17 mouse cellular contexts compared by ENCODE assay signal in genomic region chr10:128702328-128703007, GRCm38 (mm10). TPM values are rescaled to one million over a fixed set of nuclear protein-coding genes. Genes with fewer than 3 reads are reported as not detected.
DNase-seq lines count a peak whose midpoint lies in the region; ATAC-seq lines count a peak whose summit lies in the region.
"Had no signal": no experiment of that assay in that cellular context is flagged by ENCODE, and none has a peak within 500 bp of the region (broad histone marks: within the 10 kb centered on the region; RNA-seq: fewer than 3 reads in every experiment).

No protein-coding gene starts in this region.

- peaks cover 31% of the 10 kb centered on the region for H3K36me3 ChIP-seq in lung, embryonic 16.5 days (ENCODE audit: control insufficient read depth, insufficient read depth, low read length)
- H3K36me3 ChIP-seq in liver, embryonic 13.5 days, result peaks cover 58% of the 10 kb centered on the region

- H3K9me3 ChIP-seq in lung, embryonic 16.5 days (ENCODE audit: control insufficient read depth, low read length), result no peaks in the 10 kb centered on the region
- H3K9me3 ChIP-seq in liver, embryonic 13.5 days (replicated peaks), result no peaks in the 10 kb centered on the region
- H3K9me3 ChIP-seq: hindbrain, embryonic 10.5 days; intestine, embryonic 15.5 days; midbrain, embryonic 12.5 days had no signal

- DNase-seq in adrenal gland, adult 2 months, result peak; percentile 36
- DNase-seq in adrenal gland, postnatal 4 days (ENCODE audit: low spot score in 2 of 2), result no peak
- DNase-seq in lung, adult 18-20 months, result no peak
- DNase-seq in liver, embryonic 13.5 days, result no peak
- peak; percentile 71 for DNase-seq in testis, postnatal 10 days (ENCODE audit: low spot score)
- no peak for DNase-seq in layer of hippocampus, postnatal 10 days (ENCODE audit: low spot score in 2 of 2)
- DNase-seq: cerebellum, adult 9-11 months; heart, adult 2 months; kidney, postnatal 14 days; lung, postnatal 14 days; spleen, adult 18-20 months had no signal

- no peaks in the 10 kb centered on the region for H3K27me3 ChIP-seq in lung, embryonic 16.5 days (ENCODE audit: control insufficient read depth, insufficient read depth, low read depth, low read length)
- no peaks in the 10 kb centered on the region for H3K27me3 ChIP-seq in liver, embryonic 13.5 days
- H3K27me3 ChIP-seq: intestine, embryonic 15.5 days had no signal

- ATAC-seq in lung, embryonic 16.5 days (ENCODE audit: low read depth), result no peak
- ATAC-seq in liver, embryonic 13.5 days (ENCODE audit: low read depth), result no peak
- ATAC-seq in CD4-positive, CD25-positive, alpha-beta regulatory T cell, adult 4 months, result no peak
- ATAC-seq: intestine, embryonic 15.5 days had no signal

- H3K27ac ChIP-seq in lung, embryonic 16.5 days (ENCODE audit: low read length), result no peak overlapping the region
- H3K27ac ChIP-seq in liver, embryonic 13.5 days, result no peak overlapping the region
- H3K27ac ChIP-seq: heart, adult 2 months; hindbrain, embryonic 10.5 days; intestine, embryonic 15.5 days; midbrain, embryonic 12.5 days had no signal

- peak overlapping the region; percentile 5; the same call in 1 of the 2 replicates for H3K9ac ChIP-seq in lung, embryonic 16.5 days (ENCODE audit: low read length)
- peak overlapping the region; percentile 3; the same call in 1 of the 2 replicates for H3K9ac ChIP-seq in liver, embryonic 13.5 days
- H3K9ac ChIP-seq: intestine, embryonic 15.5 days; midbrain, embryonic 12.5 days had no signal

- H3K4me1 ChIP-seq in lung, embryonic 16.5 days (replicated peaks; ENCODE audit: control insufficient read depth, insufficient read depth, low read length), result peaks cover 11% of the 10 kb centered on the region
- peaks cover 63% of the 10 kb centered on the region for H3K4me1 ChIP-seq in liver, embryonic 13.5 days (replicated peaks)

- H3K4me3 ChIP-seq in lung, embryonic 16.5 days (ENCODE audit: low read length), result no peak overlapping the region
- peak overlapping the region; percentile 90; the same call in 1 of the 2 replicates for H3K4me3 ChIP-seq in liver, embryonic 13.5 days (replicated peaks)
- H3K4me3 ChIP-seq: heart, adult 2 months; intestine, embryonic 15.5 days; midbrain, embryonic 12.5 days had no signal

- 72% methylated on average over 6 of the region's 6 CpGs for WGBS in lung, embryonic 16.5 days
- 55% methylated on average over 6 of the region's 6 CpGs for WGBS in liver, embryonic 13.5 days (ENCODE audit: insufficient replicate concordance)

- no peak overlapping the region for H3K4me2 ChIP-seq in lung, embryonic 16.5 days (ENCODE audit: low read depth, low read length)
- H3K4me2 ChIP-seq in liver, embryonic 13.5 days, result peak overlapping the region; percentile 88; the same call in 1 of the 2 replicates

RNA-seq across cellular contexts. Expression of gene Pmel, which starts 1.5 kb away (rescaled TPM):
- 1 to 10 TPM in 1 of 2 experiments, under 1 TPM in 1; 0.86 to 1.0 TPM for total RNA-seq in adrenal gland, adult 2 months (2021)
- polyA plus RNA-seq in adrenal gland, adult 2 months (2012; rRNA removed), result 0.30 and 0.76 TPM in 2 replicates
- total RNA-seq in adrenal gland, postnatal 4 days (2021), result 1 to 10 TPM; 2.0 to 2.6 TPM
- polyA plus RNA-seq in lung, embryonic 16.5 days (2015; fragmentation: Nextera tagmentation; extraction: Ambion mirVana), result 2.1 and 2.2 TPM in 2 replicates
- 0.30 and 0.52 TPM in 2 replicates for polyA plus RNA-seq in liver, embryonic 13.5 days (2015; fragmentation: Nextera tagmentation; extraction: Ambion mirVana)
- polyA plus RNA-seq in CD4-positive, CD25-positive, alpha-beta regulatory T cell, adult 4 months (2017; shearing (Covaris generic)), result 1 to 10 TPM; 4.8 TPM
- total RNA-seq in layer of hippocampus, postnatal 10 days (2021), result 1 to 10 TPM in 1 of 2 experiments, under 1 TPM in 1; 0.91 to 1.1 TPM
- total RNA-seq: gastrocnemius, adult 18-20 months had no signal

RNA-seq across cellular contexts. Expression of gene Cdk2, which starts 2.4 kb away (rescaled TPM):
- total RNA-seq in adrenal gland, adult 2 months (2021), result 10 to 100 TPM; 12.6 to 16.2 TPM
- polyA plus RNA-seq in adrenal gland, adult 2 months (2012; rRNA removed), result 10.5 and 10.7 TPM in 2 replicates
- 10 to 100 TPM; 46.8 to 50.3 TPM for total RNA-seq in adrenal gland, postnatal 4 days (2021)
- polyA plus RNA-seq in lung, embryonic 16.5 days (2015; fragmentation: Nextera tagmentation; extraction: Ambion mirVana), result 101 and 105 TPM in 2 replicates
- polyA plus RNA-seq in liver, embryonic 13.5 days (2015; fragmentation: Nextera tagmentation; extraction: Ambion mirVana), result 61.1 and 71.9 TPM in 2 replicates
- 10 to 100 TPM; 19.7 to 23.2 TPM for polyA plus RNA-seq in CD4-positive, CD25-positive, alpha-beta regulatory T cell, adult 4 months (2017; shearing (Covaris generic))
- 1 to 10 TPM; 7.9 to 9.6 TPM for total RNA-seq in layer of hippocampus, postnatal 10 days (2021)

RNA-seq across cellular contexts. Expression of gene Rab5b, which starts 6.4 kb away (rescaled TPM):
- 100 to 1,000 TPM; 112 to 127 TPM for total RNA-seq in adrenal gland, adult 2 months (2021)
- 46.5 and 69.5 TPM in 2 replicates for polyA plus RNA-seq in adrenal gland, adult 2 months (2012; rRNA removed)
- total RNA-seq in adrenal gland, postnatal 4 days (2021), result 100 to 1,000 TPM; 113 to 115 TPM
- polyA plus RNA-seq in lung, embryonic 16.5 days (2015; fragmentation: Nextera tagmentation; extraction: Ambion mirVana), result 87.9 and 90.6 TPM in 2 replicates
- polyA plus RNA-seq in liver, embryonic 13.5 days (2015; fragmentation: Nextera tagmentation; extraction: Ambion mirVana), result 24.5 and 31.4 TPM in 2 replicates
- polyA plus RNA-seq in CD4-positive, CD25-positive, alpha-beta regulatory T cell, adult 4 months (2017; shearing (Covaris generic)), result 100 to 1,000 TPM in 1 of 2 experiments, 10 to 100 TPM in 1; 69.1 to 111 TPM
- 100 to 1,000 TPM; 118 to 125 TPM for total RNA-seq in layer of hippocampus, postnatal 10 days (2021)

RNA-seq across cellular contexts. Expression of gene Suox, which starts 28.6 kb away (rescaled TPM):
- total RNA-seq in adrenal gland, adult 2 months (2021), result 10 to 100 TPM; 29.2 to 32.7 TPM
- polyA plus RNA-seq in adrenal gland, adult 2 months (2012; rRNA removed), result 10.2 and 10.8 TPM in 2 replicates
- 10 to 100 TPM; 18.7 to 22.7 TPM for total RNA-seq in adrenal gland, postnatal 4 days (2021)
- 13.0 and 14.6 TPM in 2 replicates for polyA plus RNA-seq in lung, embryonic 16.5 days (2015; fragmentation: Nextera tagmentation; extraction: Ambion mirVana)
- 10.7 and 13.9 TPM in 2 replicates for polyA plus RNA-seq in liver, embryonic 13.5 days (2015; fragmentation: Nextera tagmentation; extraction: Ambion mirVana)
- 10 to 100 TPM; 25.7 to 44.3 TPM for polyA plus RNA-seq in CD4-positive, CD25-positive, alpha-beta regulatory T cell, adult 4 months (2017; shearing (Covaris generic))
- total RNA-seq in layer of hippocampus, postnatal 10 days (2021), result 10 to 100 TPM in 1 of 2 experiments, 1 to 10 TPM in 1; 9.5 to 11.9 TPM

RNA-seq across cellular contexts. Expression of gene Dgka, which starts 42.2 kb away (rescaled TPM):
- total RNA-seq in adrenal gland, adult 2 months (2021), result 10 to 100 TPM; 11.4 to 26.1 TPM
- polyA plus RNA-seq in adrenal gland, adult 2 months (2012; rRNA removed), result 10.5 and 11.0 TPM in 2 replicates
- total RNA-seq in adrenal gland, postnatal 4 days (2021), result 10 to 100 TPM; 10.9 to 11.8 TPM
- 12.2 and 13.9 TPM in 2 replicates for polyA plus RNA-seq in lung, embryonic 16.5 days (2015; fragmentation: Nextera tagmentation; extraction: Ambion mirVana)
- polyA plus RNA-seq in liver, embryonic 13.5 days (2015; fragmentation: Nextera tagmentation; extraction: Ambion mirVana), result 1.8 and 2.6 TPM in 2 replicates
- polyA plus RNA-seq in CD4-positive, CD25-positive, alpha-beta regulatory T cell, adult 4 months (2017; shearing (Covaris generic)), result 100 to 1,000 TPM; 322 to 370 TPM
- 1 to 10 TPM; 8.0 to 8.2 TPM for total RNA-seq in layer of hippocampus, postnatal 10 days (2021)

Comparison
In these comparisons a context has a peak if more than half of its experiments do, and no peak if none do; other contexts are left out.
1. DNase-seq: peak in adrenal gland, adult 2 months (single experiment) and testis, postnatal 10 days (single experiment); none in adrenal gland, postnatal 4 days (0 of 2), lung, adult 18-20 months (0 of 2), liver, embryonic 13.5 days (single experiment) and layer of hippocampus, postnatal 10 days (0 of 2).